Mouse (Mus musculus) spleen, adult 10 weeks (tissue): ENCODE data around the gene Hist1h2bb. TPM values are rescaled to one million over a fixed set of nuclear protein-coding genes. Genes with fewer than 3 reads are reported as not detected.

Experiments used
- polyA plus RNA-seq: library from polyadenylated mRNA; stranded (reverse); fragments of 350-450 nt; fragmentation: Illumina TruSeq; extraction: RNeasy Lipid Tissue Mini Kit (QIAGEN cat#74804); gene quantifications from one replicate; pipeline ENCODE4 v1.2.3, GENCODE M21; 2015; ENCODE audit warnings: low replicate concordance; ENCODE audit not compliant: insufficient read depth

Gene Hist1h2bb
- not detected for polyA plus RNA-seq

DNA sequence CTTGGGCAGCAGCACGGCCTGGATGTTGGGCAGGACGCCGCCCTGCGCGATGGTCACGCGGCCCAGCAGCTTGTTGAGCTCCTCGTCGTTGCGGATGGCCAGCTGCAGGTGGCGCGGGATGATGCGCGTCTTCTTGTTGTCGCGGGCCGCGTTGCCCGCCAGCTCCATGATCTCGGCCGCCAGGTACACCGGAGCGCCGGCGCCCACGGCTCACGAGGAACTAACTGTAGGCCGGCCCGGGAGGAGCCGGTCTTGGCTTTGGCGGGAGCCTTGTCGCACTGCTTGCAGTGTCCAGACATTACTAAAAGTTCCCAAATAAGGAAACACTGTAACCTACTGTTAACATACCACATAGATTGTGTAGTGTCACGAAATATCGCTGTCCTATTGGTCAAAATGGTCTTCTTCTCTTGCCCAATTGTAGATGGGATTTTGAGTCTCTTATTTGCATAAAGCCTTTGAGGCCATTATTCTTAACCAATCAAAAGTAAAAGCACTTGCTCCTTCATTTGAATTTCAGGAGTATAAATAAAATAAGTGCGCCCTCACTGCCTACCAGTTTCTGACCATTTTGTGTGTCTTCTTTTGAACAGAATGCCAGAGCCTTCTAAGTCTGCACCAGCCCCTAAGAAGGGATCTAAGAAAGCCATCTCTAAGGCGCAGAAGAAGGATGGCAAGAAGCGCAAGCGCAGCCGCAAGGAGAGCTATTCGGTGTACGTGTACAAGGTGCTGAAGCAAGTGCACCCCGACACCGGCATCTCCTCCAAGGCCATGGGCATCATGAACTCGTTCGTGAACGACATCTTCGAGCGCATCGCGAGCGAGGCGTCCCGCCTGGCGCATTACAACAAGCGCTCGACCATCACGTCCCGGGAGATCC lies at the start of gene Hist1h2bb:
Gene Hist1h2bb (plus strand): TSS at position 534 of the 880 bp plus-strand sequence.

DNA sequence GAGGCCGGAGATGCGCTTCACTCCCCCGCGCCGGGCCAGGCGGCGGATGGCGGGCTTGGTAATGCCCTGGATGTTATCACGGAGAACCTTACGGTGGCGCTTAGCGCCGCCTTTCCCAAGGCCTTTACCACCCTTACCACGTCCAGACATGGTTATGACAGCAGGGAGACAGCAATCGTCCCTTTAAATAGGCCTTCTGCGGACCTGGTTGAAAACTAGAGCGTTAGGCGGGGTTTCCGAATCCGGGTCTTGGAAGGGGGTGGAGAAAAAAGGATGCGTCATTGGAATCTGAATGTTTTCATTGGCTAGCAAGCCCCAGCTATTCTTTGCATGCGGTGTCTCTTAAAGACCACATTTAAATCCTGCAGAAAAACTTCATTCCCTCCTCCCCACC lies 48.2 kb upstream of the Hist1h2bb start, which contains the start of gene Hist1h4c:
Gene Hist1h4c (minus strand): TSS at position 155 of the 394 bp plus-strand sequence.

DNA sequence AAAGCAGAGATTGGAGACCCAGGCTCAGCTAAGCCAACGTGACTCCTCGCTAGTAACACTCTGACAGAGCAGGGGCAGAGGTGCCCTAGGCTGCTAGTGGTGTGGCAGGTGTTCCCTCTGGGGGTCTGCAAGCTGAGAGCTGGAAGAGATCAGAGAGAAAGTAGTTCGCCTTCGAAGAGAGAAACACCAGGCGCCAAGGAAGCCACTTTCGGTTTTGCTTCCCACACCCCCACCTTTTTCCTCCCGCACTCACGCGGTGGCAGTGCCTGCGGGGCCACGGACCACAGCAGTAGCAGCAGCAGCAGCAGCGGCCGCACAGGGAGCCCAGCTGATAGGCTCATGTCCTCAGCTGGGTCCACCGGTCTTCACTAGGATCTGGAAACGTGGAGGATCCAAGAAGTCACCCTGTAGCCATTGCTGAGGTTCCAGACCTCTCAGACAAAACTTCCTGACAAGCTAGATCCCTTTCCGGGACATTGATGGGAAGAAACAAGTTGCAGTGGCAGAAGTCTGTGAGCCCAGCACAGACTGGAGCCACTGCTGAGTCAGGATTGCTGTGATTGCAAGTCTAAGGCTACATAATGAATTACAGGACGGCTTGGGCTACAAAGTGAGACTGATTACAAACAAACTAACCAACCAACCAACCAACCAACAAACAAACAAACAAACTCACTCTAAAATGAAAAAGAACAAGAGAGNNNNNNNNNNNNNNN lies 36.0 kb upstream of the Hist1h2bb start, which contains the start of gene Hfe:
Gene Hfe (minus strand): TSS at position 481 of the 716 bp plus-strand sequence.

DNA sequence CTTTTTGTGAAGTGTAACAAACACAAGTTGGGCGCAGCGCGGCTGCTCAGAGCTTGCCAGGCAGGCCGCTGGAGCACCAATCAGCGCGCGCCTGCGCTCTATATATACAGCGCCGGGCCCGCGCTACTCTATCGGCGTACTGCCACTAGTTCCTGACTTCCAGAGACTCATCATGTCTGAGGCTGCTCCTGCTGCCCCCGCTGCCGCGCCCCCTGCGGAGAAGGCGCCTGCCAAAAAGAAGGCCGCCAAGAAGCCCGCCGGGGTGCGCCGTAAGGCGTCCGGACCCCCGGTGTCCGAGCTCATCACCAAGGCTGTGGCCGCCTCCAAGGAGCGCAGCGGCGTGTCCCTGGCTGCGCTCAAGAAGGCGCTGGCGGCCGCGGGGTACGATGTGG lies 7.9 kb upstream of the Hist1h2bb start, which contains the start of gene Hist1h1c:
Gene Hist1h1c (plus strand): TSS at position 132 of the 392 bp plus-strand sequence.

DNA sequence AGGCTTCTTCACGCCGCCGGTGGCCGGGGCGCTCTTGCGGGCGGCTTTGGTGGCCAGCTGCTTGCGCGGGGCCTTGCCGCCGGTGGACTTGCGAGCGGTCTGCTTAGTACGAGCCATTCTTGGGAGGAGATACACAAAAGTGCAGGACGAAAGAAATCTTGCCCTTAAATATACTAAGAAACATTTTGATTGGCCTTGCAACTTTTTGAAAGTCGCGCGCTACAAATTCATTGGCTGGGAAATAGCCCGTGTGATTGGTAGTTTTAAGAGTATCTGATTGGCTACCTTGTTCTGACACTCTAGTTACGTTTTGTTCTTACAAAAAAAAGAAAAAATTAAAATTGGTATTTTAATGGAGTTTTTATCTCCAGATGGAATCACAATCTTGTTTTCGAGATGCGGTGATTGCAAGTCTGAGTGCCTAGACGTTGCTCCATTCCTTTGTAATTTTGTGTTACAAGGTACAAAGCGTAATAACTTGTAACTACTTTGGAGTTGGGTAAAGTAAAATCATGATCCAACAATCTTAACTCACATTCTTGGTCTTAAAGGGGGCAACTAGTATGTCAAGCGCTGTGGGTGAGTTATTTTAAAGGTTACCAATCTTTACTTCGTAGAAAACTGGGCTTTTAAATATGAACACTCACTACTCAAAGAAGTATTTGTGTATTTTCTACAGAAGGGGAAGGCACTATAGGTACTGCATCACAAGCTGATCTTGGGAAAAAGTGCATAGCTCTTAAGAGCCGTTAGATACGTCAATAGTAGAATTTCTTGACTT lies 963 bp upstream of the Hist1h2bb start, which contains the start of gene Hist1h3c:
Gene Hist1h3c (minus strand): TSS at position 222 of the 781 bp plus-strand sequence.

GRCm38 (mm10) chr13:23750839-23751477 lies 4.4 kb downstream of the Hist1h2bb start, which contains the start of gene Hist1h2ab:
Gene Hist1h2ab, plus strand, starts transcription at chr13:23751126.

GRCm38 (mm10) chr13:23752067-23752741 lies 5.7 kb downstream of the Hist1h2bb start, which contains the start of gene Hist1h3b:
Gene Hist1h3b, plus strand, starts transcription at chr13:23752267.

DNA sequence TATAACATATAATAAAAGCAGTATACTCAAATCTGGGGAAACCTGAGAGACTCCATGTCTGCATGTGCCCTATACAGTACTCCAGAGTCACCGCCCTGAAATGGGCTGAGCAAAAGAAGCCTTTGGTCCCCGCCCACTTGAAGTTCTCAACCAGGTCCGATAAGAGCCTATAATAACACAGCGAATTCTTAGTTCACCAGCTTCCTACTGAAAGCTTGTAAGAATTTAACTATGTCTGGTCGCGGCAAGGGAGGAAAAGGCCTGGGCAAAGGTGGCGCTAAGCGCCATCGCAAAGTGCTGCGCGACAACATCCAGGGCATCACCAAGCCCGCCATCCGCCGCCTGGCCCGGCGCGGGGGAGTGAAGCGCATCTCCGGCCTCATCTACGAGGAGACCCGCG lies 10.3 kb downstream of the Hist1h2bb start, which contains the start of gene Hist1h4b:
Gene Hist1h4b (plus strand): TSS at position 224 of the 400 bp plus-strand sequence.

GRCm38 (mm10) chr13:23760972-23761864 lies 14.7 kb downstream of the Hist1h2bb start, which contains the start of gene Hist1h4a:
Gene Hist1h4a, minus strand, starts transcription at chr13:23761230.

DNA sequence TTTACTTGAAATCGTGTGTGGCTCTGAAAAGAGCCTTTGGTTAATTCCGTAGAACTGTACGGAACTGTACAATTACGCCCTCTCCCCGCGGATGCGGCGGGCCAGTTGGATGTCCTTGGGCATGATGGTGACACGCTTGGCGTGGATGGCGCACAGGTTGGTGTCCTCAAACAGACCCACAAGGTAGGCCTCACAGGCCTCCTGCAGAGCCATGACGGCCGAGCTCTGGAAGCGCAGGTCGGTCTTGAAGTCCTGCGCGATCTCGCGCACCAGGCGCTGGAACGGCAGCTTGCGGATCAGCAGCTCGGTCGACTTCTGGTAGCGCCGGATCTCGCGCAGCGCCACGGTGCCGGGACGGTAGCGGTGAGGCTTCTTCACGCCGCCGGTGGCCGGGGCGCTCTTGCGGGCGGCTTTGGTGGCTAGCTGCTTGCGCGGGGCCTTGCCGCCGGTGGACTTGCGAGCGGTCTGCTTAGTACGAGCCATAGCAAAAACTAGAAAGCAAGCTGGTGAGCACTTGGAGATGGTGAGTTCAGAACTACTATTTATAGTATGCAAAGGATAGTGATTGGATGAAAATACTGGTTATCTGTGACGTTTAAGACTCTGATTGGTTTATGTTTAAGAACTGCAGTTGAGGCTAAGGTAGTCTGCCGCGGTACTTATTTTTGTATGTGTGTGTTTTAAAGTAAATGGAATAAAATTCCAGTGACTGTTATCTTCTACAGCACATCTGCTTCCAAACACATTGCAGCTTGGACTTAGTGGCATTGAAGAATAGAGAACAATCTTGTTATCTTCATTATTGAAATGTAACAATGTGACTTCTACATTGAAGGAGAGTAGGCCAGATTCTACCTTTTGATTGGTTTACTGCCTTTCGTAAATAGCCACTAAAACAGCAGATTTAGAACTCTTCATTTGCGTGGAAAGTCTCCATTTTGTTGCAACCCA lies 15.6 kb downstream of the Hist1h2bb start, which contains the start of gene Hist1h3a:
Gene Hist1h3a (minus strand): TSS at position 516 of the 951 bp plus-strand sequence.

GRCm38 (mm10) chr13:23763586-23764323 lies 17.2 kb downstream of the Hist1h2bb start, which contains the start of gene Hist1h1a:
Gene Hist1h1a, plus strand, starts transcription at chr13:23763666.

GRCm38 (mm10) chr13:23769613-23770012 lies 23.1 kb downstream of the Hist1h2bb start, which contains the start of gene Trim38:
Gene Trim38, plus strand, starts transcription at chr13:23769913.

Other genes with a start within 250 kb of the Hist1h2bb start
- gene Hist1h4h, start 215.7 kb upstream of the Hist1h2bb start, polyA plus RNA-seq, result not detected
- not detected for gene Hist1h2af, start 212.8 kb upstream of the Hist1h2bb start, polyA plus RNA-seq
- gene Hist1h3g, start 211.3 kb upstream of the Hist1h2bb start, polyA plus RNA-seq, result not detected
- gene Hist1h2bh, start 203.3 kb upstream of the Hist1h2bb start, polyA plus RNA-seq, result 0.36 TPM
- gene Hist1h3f, start 202.7 kb upstream of the Hist1h2bb start, polyA plus RNA-seq, result not detected
- not detected for gene Hist1h4f, start 195.1 kb upstream of the Hist1h2bb start, polyA plus RNA-seq
- gene Hist1h1d, start 193.5 kb upstream of the Hist1h2bb start, polyA plus RNA-seq, result 0.11 TPM
- gene Hist1h3e, start 184.4 kb upstream of the Hist1h2bb start, polyA plus RNA-seq, result not detected
- gene Hist1h2ae, start 175.5 kb upstream of the Hist1h2bb start, polyA plus RNA-seq, result 0.52 TPM
- gene Hist1h2bg, start 175.3 kb upstream of the Hist1h2bb start, polyA plus RNA-seq, result 1.1 TPM
- not detected for gene Hist1h2bf, start 172.5 kb upstream of the Hist1h2bb start, polyA plus RNA-seq
- gene Hist1h2ad, start 172.4 kb upstream of the Hist1h2bb start, polyA plus RNA-seq, result not detected
- gene Hist1h3d, start 171.0 kb upstream of the Hist1h2bb start, polyA plus RNA-seq, result 0.39 TPM
- gene Hist1h4d, start 165.1 kb upstream of the Hist1h2bb start, polyA plus RNA-seq, result not detected
- gene Hist1h2be, start 125.6 kb upstream of the Hist1h2bb start, polyA plus RNA-seq, result 3.3 TPM
- 0.40 TPM for gene Hist1h1e, start 124.2 kb upstream of the Hist1h2bb start, polyA plus RNA-seq
- 0.75 TPM for gene Hist1h2ac, start 62.8 kb upstream of the Hist1h2bb start, polyA plus RNA-seq
- gene Hist1h2bc, start 62.5 kb upstream of the Hist1h2bb start, polyA plus RNA-seq, result 19.4 TPM
- not detected for gene Hist1h1t, start 50.9 kb upstream of the Hist1h2bb start, polyA plus RNA-seq
- gene Hist1h4c, start 48.3 kb upstream of the Hist1h2bb start, polyA plus RNA-seq, result not detected
- 28.5 TPM for gene Hfe, start 35.9 kb upstream of the Hist1h2bb start, polyA plus RNA-seq
- 26.6 TPM for gene Hist1h1c, start 7.9 kb upstream of the Hist1h2bb start, polyA plus RNA-seq
- not detected for gene Hist1h3c, start 1.1 kb upstream of the Hist1h2bb start, polyA plus RNA-seq
- not detected for gene Hist1h2ab, start 4.4 kb downstream of the Hist1h2bb start, polyA plus RNA-seq
- gene Hist1h3b, start 5.5 kb downstream of the Hist1h2bb start, polyA plus RNA-seq, result not detected
- gene Hist1h4b, start 10.3 kb downstream of the Hist1h2bb start, polyA plus RNA-seq, result not detected
- gene Hist1h4a, start 14.5 kb downstream of the Hist1h2bb start, polyA plus RNA-seq, result not detected
- not detected for gene Hist1h3a, start 15.7 kb downstream of the Hist1h2bb start, polyA plus RNA-seq
- gene Hist1h1a, start 16.9 kb downstream of the Hist1h2bb start, polyA plus RNA-seq, result not detected
- not detected for gene Trim38, start 23.2 kb downstream of the Hist1h2bb start, polyA plus RNA-seq
- gene Slc17a2, start 60.3 kb downstream of the Hist1h2bb start, polyA plus RNA-seq, result not detected
- not detected for gene Slc17a3, start 92.7 kb downstream of the Hist1h2bb start, polyA plus RNA-seq
- not detected for gene Slc17a1, start 121.0 kb downstream of the Hist1h2bb start, polyA plus RNA-seq
- not detected for gene Slc17a4, start 168.3 kb downstream of the Hist1h2bb start, polyA plus RNA-seq
- gene Hist1h2ba, start 187.4 kb downstream of the Hist1h2bb start, polyA plus RNA-seq, result not detected
- not detected for gene Hist1h2aa, start 187.7 kb downstream of the Hist1h2bb start, polyA plus RNA-seq
- gene Scgn, start 244.5 kb downstream of the Hist1h2bb start, polyA plus RNA-seq, result not detected